Mouse (Mus musculus) spleen, adult 2 months (tissue): ENCODE measurements around the gene Dnah14.

ENCODE experiments used
- CTCF ChIP-seq: fragments of 200-500 bp; IDR thresholded peaks from 2 replicates; pipeline ENCODE4 v1.5.1; 2011; ENCODE audit warnings: mild to moderate bottlenecking, inconsistent platforms; ENCODE audit not compliant: insufficient read depth, insufficient read length, insufficient replicate concordance; ENCODE audit errors: extremely low read depth
- POLR2A ChIP-seq: fragments of 200-500 bp; IDR thresholded peaks from 2 replicates; pipeline ENCODE4 v1.6.1; 2011; ENCODE audit warnings: low read depth, low read length, inconsistent platforms

DNA sequence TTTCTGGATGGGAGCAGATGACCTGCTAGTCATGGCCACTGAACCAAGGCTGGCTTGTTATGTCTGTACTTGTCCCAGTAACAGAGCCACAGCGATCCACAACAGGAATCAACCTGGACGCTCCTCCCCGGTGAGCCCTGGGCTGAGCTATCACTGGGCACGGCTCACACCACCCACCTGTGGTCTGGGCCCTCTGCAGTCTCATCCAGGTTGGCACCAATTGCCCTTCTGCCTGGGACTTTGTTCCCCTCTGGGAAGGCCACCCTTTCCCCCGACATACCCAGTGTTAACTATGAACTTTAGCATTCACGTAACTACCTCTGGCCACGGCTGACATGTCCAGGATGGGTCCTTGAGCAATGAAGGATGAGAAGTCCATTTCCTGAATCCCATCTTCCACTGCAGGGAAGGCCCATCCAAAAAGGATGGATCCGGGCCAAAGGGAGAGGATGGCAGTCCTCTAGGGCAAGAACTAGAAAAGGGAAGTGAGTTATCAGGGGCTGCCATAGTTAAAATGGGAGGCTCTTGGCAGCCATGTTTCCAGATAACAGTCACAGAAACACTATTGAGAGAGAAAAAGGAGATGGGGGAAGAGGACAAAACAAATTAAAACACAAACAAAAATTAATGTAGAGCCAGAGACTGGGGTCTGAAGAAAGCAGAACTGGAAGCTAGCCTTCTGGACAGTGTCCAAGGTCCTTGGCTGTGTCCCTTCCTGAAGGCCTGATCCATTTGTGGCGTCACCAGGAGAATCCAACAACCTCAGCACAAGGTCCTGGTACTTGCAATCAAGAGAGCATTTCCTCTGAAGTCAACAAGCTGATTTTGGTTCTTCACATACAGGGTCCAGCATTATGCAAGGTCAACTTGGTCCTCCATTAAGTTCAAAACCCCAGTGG lies 38.5 kb upstream of the Dnah14 start:
- TF ChIP-seq CTCF (no peak), POLR2A (no peak)
